Mouse (Mus musculus) ovary, adult 18-20 months (tissue): ENCODE measurements at regions not wholly inside any gene's neighbourhood (a gene's known extent, or its start where the extent isn't known, plus 50 kb on each side); places are given as distances from the start of the nearest gene placed in this dataset.

Source experiments
- DNase-seq: peaks from one replicate; pipeline ENCODE4 v3.0.0; 2022; ENCODE audit warnings: low spot score, mixed read lengths

- DNase-seq = no peak
These were observed 993.8 kb upstream of the Jmjd1c start for GRCm38 (mm10) chr10:66102103-66102502.

GRCm38 (mm10) chr10:66131361-66131760 lies 964.6 kb upstream of the Jmjd1c start:
- DNase-seq = no peak

DNA sequence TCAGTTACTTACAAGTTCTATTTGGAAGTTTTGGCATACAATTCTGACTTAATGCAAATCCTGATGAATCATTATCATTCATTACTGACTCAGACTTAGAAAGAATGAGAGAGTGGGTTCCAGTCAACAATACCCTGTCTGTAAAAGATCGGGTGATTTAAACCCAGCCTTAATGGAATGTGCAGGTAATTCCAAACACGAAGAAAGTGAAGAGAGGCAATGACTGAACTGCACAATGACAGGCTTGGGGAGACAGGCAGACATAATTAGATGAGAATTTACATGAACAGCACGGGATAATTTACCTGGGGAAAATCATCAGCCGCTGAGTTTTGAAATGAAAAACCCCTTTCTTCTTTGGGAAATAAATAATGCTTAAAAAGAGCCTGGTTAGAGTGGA lies 963.9 kb upstream of the Jmjd1c start:
- no peak for DNase-seq

DNA sequence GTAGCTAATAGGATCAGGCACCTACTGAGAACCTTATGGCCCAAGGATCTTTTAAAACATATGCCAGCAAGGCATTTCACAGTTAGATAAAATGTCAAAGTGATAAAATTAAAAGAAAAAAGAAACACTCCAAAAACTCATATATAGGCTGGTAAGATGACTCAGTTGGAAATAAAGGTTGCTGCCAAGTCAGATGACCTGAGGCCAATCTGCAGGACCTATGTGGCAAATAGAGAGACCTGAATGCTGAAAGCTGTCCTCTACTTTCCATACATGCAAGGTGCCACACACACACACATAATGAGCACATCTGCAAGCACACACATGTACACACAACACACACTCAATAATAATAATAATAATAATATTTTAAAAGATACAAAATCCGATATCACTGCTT lies 953.5 kb upstream of the Jmjd1c start:
- no peak for DNase-seq

DNA sequence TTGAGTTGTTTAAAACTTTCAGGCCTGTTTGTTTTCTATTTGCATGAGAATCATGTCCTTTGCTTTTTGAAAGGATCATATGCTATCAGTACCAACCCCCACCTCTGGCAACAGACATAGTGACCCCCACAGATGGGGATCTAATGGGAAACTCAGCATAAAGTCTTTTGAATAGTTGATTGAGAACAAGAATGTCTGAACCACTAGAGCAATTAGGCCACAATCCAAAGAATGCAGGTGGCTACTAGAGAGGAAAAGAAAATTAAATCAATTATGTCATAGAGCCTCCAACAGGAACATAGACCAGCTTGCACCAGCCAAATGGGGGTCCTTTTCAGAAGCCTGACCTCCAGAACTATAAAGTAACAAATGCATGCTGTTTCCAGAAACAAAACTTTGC lies 953.0 kb upstream of the Jmjd1c start:
- no peak for DNase-seq

GRCm38 (mm10) chr10:66150966-66151365 lies 945.0 kb upstream of the Jmjd1c start:
- DNase-seq = no peak

GRCm38 (mm10) chr10:66152777-66153176 lies 943.1 kb upstream of the Jmjd1c start:
- DNase-seq = no peak

DNA sequence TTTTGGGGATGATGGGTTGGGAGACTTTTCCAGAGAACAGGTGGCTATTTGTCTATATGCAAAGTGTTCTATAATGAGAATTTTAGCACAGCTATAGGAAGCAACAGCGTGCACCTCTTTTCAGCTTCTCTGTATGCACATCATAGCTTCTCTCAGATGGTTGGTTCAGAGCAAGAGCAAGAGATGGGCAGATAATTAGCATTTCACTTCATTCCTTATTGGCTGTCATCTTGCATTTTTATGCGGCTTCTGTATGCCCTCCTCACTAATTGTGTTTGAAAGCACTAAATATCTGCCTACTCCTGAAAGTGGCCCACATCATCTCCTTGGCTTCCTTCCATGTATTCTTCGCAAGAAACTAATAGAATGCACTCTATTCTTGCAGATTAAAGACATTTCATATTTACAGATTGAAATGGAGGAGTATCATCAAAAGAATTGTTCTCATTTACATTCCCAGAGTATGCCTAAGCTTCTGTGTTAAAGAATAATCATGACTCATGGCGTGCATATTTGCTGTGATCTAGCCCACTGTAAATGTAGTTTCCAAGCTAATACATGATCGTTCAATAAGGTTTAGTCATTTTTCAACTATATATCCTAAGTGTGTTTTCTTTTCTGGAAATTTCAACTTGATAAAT lies 934.9 kb upstream of the Jmjd1c start:
- no peak for DNase-seq

GRCm38 (mm10) chr10:66172803-66173202 lies 923.1 kb upstream of the Jmjd1c start:
- DNase-seq = no peak

DNA sequence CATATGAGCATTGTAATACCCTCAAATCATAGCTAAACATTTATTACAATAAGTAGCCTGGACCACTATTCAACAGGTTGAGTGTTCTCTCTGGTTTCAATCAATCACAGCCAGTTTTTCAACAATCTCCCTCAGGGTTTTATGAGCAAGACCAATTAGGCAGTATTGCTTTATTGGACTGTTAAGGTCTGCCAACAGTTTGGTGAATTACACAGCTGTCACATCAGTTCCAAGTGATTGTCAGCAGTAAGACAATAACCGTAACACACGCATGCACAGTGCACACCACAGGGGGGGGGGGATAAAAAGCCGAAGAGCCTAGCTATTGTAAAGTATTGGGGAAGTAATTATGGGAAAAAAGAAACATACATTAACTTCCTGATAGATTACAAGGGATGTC lies 918.6 kb upstream of the Jmjd1c start:
- no peak for DNase-seq

DNA sequence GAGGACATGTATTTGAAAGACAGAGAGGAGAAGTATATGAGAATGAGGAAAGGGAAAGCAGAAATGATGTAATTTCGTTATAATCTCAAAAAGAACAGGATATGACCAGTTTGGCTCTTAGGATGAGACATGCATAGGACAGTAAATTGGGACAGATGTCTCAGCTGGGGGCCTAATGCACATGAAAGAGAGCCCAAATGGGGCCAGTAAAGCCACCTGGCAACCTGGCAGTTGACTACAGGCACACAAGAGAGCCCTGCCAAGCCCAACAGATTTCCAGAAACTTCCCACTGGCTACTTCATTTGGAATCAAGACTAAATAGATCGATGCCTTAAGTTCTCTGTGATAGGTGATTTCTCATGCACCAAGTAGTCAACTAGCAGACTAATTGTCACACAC lies 914.7 kb upstream of the Jmjd1c start:
- DNase-seq = no peak

GRCm38 (mm10) chr10:66183069-66183468 lies 912.9 kb upstream of the Jmjd1c start:
- DNase-seq = no peak

- no peak for DNase-seq
These were observed 908.9 kb upstream of the Jmjd1c start for GRCm38 (mm10) chr10:66187038-66187437.

- no peak for DNase-seq
These were observed 894.8 kb upstream of the Jmjd1c start for GRCm38 (mm10) chr10:66201115-66201514.

- no peak for DNase-seq
These were observed 867.8 kb upstream of the Jmjd1c start for GRCm38 (mm10) chr10:66228123-66228522.

DNA sequence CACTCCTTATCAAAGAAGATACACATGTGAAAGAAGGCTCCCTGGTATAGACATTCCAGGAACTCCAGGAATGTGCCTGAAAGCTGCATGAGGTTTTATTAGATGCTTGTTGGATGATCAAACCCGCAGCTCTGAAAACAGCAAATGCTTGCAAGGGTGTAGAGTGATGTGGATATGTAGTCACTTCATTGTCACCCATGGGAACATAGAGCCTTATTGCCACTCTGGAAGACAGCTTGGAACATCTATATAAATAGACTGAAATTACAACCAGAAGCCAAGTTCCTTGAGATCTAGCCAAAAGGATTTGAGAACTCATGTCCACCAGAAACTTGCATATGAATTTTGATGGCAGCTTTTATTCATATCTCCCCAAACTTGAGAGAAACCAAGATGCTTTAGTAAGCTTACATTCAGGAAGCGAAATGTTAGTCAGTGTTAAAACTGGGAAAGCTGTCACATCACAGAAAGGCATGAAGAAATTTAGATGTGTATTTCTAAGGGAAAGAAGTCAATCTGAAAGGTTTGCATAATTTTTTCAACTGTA lies 861.5 kb upstream of the Jmjd1c start:
- no peak for DNase-seq

DNA sequence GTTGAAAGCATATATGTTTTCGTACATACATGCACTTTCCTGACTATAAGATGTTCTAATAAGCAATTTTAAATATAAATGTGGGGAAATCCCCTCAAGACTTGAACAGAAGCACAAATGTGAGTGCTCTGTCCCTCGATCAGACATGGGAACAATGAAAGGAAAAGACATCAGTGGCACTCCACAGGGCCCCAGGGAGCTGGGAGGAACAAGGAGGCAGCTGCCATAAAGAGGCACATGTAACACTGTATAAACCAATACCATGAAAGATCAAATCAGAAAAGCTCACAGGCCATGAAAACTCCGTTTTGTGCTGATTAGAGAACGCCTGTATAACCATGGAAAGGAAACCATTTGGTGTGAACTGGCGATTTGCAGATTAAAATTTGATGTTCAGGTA lies 839.5 kb upstream of the Jmjd1c start:
- no peak for DNase-seq

DNA sequence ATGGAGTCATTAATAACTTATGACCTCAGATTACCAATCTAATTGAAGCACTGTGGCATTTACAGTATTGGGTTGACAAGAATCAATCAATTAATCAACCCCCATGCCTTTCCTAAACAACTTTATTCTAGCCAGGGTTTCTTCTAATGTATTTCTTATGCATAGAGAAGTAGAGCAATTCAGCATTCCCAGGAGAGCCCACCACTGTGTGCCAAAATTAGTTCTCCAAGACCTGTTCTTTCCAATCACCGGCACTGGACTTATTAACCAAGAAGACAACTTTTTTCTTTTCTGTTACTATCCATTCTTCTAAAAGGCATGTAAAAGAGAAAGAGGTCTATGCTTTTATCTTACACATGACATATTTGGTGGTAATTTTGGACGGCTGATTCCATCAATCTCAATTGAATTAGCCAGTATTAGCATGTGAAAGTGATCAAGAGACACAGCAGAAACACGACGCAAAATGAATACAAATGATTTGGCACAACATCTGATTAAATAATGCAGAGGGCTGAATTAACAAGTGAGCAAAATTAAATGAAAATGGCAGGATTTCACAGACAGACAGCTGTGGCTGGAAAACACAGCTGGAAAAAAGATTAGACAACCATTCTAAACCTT lies 825.2 kb upstream of the Jmjd1c start:
- DNase-seq = no peak

GRCm38 (mm10) chr10:66295628-66296027 lies 800.3 kb upstream of the Jmjd1c start:
- DNase-seq = no peak

- DNase-seq = no peak
These were observed 792.6 kb upstream of the Jmjd1c start for GRCm38 (mm10) chr10:66303235-66303780.

DNA sequence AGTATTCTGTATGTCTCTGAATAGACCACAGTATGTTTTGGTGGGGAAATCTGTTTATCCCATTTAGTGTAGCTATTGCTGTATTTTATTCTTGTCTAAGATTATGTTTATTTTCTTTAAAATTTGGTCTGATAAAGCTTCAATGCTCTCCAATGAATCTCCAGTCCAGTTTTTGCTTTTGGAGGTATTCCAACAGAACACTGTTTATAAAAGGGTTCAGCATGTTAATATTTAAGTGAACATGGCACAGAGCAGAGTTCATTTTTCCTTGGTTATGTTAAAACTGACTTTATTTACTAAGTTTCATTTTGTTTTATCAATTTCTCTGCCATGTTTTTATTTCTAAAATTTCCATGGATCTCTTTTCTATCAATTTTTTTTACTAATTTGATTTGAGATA lies 791.0 kb upstream of the Jmjd1c start:
- DNase-seq = no peak

DNA sequence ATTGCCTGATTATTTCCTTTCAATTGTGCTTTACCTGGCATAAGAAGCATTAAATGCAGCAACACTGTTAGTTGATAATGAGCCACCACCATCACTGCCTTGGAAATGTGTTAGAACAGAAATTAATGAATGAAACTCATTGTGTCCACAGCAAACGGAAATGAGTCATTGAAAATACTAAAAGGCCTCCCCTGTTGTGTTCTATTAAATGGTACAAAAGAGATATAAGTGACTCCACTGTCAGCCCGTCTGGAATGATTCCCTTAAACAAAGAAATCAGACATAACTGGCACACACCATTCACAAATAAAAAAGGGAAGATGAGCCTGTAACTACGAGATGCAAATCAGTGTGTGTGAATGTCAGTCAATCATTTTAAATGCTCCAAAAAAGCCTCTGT lies 764.8 kb upstream of the Jmjd1c start:
- no peak for DNase-seq

GRCm38 (mm10) chr10:66337994-66338393 lies 757.9 kb upstream of the Jmjd1c start:
- DNase-seq = no peak
